Mouse (Mus musculus): ENCODE measurements around the gene Crebrf. TPM values are rescaled to one million over a fixed set of nuclear protein-coding genes. Genes with fewer than 3 reads are reported as not detected.

The Crebrf gene
- total RNA-seq (2021) = 10 to 100 TPM; 45.3 to 45.4 TPM
- long read RNA-seq, experiment 1, full-length matches to known transcripts = 1 of 4 reads
- long read RNA-seq, experiment 1, partial matches to known transcripts = 1 of 4 reads
- long read RNA-seq, experiment 1, other reads (novel, unspliced or antisense) = 2 of 4 reads
- long read RNA-seq, experiment 2, partial matches to known transcripts = 1 of 5 reads
- long read RNA-seq, experiment 2, other reads (novel, unspliced or antisense) = 4 of 5 reads

GRCm38 (mm10) chr17:26715271-26715758 lies at the start of gene Crebrf:
Gene Crebrf (plus strand): TSS chr17:26715650.
- DNase-seq (ENCODE audit: low spot score in 2 of 2) = peak; percentile 98 to 99

- DNase-seq (ENCODE audit: low spot score in 2 of 2) = peak in 1 of 2 experiments; percentile 60
Measured at GRCm38 (mm10) chr17:26671268-26671667, 44.2 kb upstream of the Crebrf start.

GRCm38 (mm10) chr17:26675845-26676244 lies 39.6 kb upstream of the Crebrf start:
- DNase-seq (ENCODE audit: low spot score in 2 of 2) = no peak

- peak; percentile 88 to 89 for DNase-seq (ENCODE audit: low spot score in 2 of 2)
Measured at GRCm38 (mm10) chr17:26676252-26676615, 39.2 kb upstream of the Crebrf start.

- peak in 1 of 2 experiments; percentile 66 for DNase-seq (ENCODE audit: low spot score in 2 of 2)
Measured at GRCm38 (mm10) chr17:26676616-26677376, 38.7 kb upstream of the Crebrf start.

- DNase-seq (ENCODE audit: low spot score in 2 of 2) = no peak
Measured at GRCm38 (mm10) chr17:26677711-26678637, 37.5 kb upstream of the Crebrf start.

GRCm38 (mm10) chr17:26681276-26681675 lies 34.2 kb upstream of the Crebrf start:
- DNase-seq (ENCODE audit: low spot score in 2 of 2) = no peak

GRCm38 (mm10) chr17:26686334-26687000 lies 29.0 kb upstream of the Crebrf start:
- DNase-seq (ENCODE audit: low spot score in 2 of 2) = no peak

- DNase-seq (ENCODE audit: low spot score in 2 of 2) = peak in 1 of 2 experiments; percentile 83
Measured at GRCm38 (mm10) chr17:26688795-26689735, 26.4 kb upstream of the Crebrf start.

- DNase-seq (ENCODE audit: low spot score in 2 of 2) = no peak
Measured at GRCm38 (mm10) chr17:26689810-26690209, 25.6 kb upstream of the Crebrf start.

- no peak for DNase-seq (ENCODE audit: low spot score in 2 of 2)
Measured at GRCm38 (mm10) chr17:26690236-26690635, 25.2 kb upstream of the Crebrf start.

GRCm38 (mm10) chr17:26691110-26691509 lies 24.3 kb upstream of the Crebrf start:
- DNase-seq (ENCODE audit: low spot score in 2 of 2) = peak in 1 of 2 experiments; percentile 63

GRCm38 (mm10) chr17:26693424-26693823 lies 22.0 kb upstream of the Crebrf start:
- DNase-seq (ENCODE audit: low spot score in 2 of 2) = no peak

GRCm38 (mm10) chr17:26694171-26694570 lies 21.3 kb upstream of the Crebrf start:
- DNase-seq (ENCODE audit: low spot score in 2 of 2) = no peak

- no peak for DNase-seq (ENCODE audit: low spot score in 2 of 2)
Measured at GRCm38 (mm10) chr17:26695193-26695592, 20.3 kb upstream of the Crebrf start.

GRCm38 (mm10) chr17:26698846-26699245 lies 16.6 kb upstream of the Crebrf start:
- DNase-seq (ENCODE audit: low spot score in 2 of 2) = no peak

GRCm38 (mm10) chr17:26699819-26700616 lies 15.4 kb upstream of the Crebrf start:
- no peak for DNase-seq (ENCODE audit: low spot score in 2 of 2)

GRCm38 (mm10) chr17:26701565-26701964 lies 13.9 kb upstream of the Crebrf start:
- no peak for DNase-seq (ENCODE audit: low spot score in 2 of 2)

- no peak for DNase-seq (ENCODE audit: low spot score in 2 of 2)
Measured at GRCm38 (mm10) chr17:26702621-26703020, 12.8 kb upstream of the Crebrf start.

All from layer of hippocampus, postnatal 14 days (tissue).